Mouse (Mus musculus) leukemia stem cell, adult 10-12 weeks (primary cell): ENCODE results near the gene Pik3c2b. TPM values are rescaled to one million over a fixed set of nuclear protein-coding genes. Genes with fewer than 3 reads are reported as not detected.

Source experiments
- polyA plus RNA-seq: library from polyadenylated mRNA; stranded (reverse); fragments of >175 nt; gene quantifications from 2 replicates; pipeline ENCODE4 v1.2.3, GENCODE M21; 2012; ENCODE audit warnings: low replicate concordance

The Pik3c2b gene
- 3.0 and 3.8 TPM in 2 replicates for polyA plus RNA-seq

DNA sequence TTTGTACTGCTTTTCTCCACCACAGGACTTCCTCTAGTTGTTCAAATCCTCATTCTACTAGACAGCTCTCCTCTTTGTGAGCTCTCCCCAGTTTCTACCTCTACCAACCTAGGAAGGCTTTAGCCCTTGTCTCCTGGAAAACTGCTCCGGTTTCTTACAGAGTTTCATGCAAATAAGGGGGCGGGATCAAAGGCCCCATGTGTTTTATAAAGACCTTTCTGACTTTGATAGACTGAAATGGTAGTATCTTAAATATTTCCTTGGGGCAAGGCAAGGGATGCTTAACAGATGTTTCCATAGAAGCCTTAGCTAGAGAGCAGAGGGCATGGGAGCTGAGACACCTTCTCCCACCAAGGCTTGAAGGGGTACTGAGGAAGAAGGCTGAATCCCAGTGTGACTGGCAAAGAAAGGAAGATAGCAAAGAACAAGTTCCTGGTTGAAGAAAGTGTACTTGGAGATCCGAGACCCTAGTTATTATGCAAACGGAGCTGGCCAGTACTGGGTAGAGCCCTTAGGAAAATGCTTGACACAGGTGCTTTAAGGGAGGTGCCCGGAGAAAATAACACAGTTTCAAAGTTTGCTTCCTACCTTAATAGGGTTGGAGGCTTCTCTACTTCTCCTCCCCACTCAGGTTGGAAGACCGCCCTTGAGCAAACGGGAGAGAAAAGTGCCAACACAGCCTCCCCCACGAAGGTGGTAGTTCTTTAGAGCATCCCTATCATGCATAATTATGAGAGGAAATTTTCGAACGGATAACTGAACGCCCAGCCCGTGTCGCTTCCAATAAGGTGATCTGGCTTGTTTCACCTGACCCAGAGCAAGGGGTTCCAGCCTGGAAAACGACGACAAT is at the start of gene Pik3c2b:
Pik3c2b (plus strand) TSS at position 657 of the 850 bp plus-strand sequence.

GRCm38 (mm10) chr1:133030461-133030860 is 15.0 kb upstream of the Pik3c2b start, which contains the start of gene Mdm4:
Gene Mdm4 (minus strand): TSS chr1:133030561.

DNA sequence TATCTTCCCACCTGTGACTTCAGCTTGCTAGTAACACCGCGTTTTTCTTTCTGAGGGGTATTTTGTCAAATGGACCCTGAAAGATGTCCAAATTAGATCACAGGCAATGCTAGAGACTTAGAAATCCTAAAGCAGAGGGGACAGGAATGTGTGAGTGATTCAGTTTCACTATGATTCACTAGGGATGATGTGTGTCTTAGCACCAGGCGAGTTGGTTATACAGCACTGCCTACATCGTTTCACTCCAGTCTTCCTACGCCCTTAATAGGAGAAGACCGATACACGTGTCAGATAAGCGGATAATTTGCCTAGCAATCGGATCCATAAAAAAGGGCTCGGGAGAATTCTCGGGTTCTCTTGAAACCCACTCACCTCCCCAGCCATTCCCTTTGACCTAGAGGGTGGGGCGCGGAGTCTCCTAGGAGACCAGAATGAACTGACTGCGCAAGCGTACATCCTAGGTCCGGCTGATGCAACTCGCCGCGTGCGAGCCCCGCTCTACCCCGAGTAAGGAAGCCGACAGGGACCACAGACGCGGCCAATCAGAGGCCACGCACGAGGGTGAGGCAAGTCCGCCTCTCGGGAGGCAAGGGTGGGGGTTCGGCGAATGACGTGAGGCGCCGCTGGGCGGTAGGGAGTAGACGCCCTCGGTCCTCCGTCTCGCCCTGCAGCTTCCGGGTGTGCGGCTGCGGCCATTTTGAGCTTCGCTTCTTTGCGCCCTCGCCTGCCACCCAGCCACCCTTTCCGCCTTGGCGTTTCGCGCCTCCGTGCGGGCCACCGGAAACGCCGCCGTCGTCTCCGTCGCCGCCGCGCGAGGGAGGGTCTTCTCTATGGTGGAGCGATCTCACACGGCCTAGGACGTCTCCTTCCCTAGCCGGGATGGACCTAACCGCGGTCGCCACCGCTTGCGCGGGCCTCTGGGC is 85.4 kb downstream of the Pik3c2b start, which contains the start of gene Ppp1r15b:
Ppp1r15b (plus strand) TSS at position 506 of the 923 bp plus-strand sequence.

Other genes with a start within 250 kb of the Pik3c2b start
- gene Lrrn2, start 165.4 kb upstream of the Pik3c2b start, polyA plus RNA-seq: 0.18 and 0.28 TPM in 2 replicates
- gene Mdm4, start 15.1 kb upstream of the Pik3c2b start, polyA plus RNA-seq: 48.4 and 64.4 TPM in 2 replicates
- gene Ppp1r15b, start 85.5 kb downstream of the Pik3c2b start, polyA plus RNA-seq: 46.6 and 51.1 TPM in 2 replicates
- 2.7 and 8.6 TPM in 2 replicates for gene Plekha6, start 118.5 kb downstream of the Pik3c2b start, polyA plus RNA-seq